Mouse (Mus musculus): ENCODE measurements around the gene Npl. TPM values are rescaled to one million over a fixed set of nuclear protein-coding genes. Genes with fewer than 3 reads are reported as not detected.

Gene Npl
- polyA plus RNA-seq, 1 experiment from 2014 or later: 5.3 TPM

- 37% methylated on average over 2 of the region's 2 CpGs for WGBS
- TF ChIP-seq CTCF (IDR thresholded peaks at IDR 0.05; ENCODE audit: low read depth) (no peak), EP300 (optimal IDR thresholded peaks at IDR 0.05) (no peak)
- no peaks in the 10 kb centered on the region for H3K4me1 ChIP-seq (replicated peaks; ENCODE audit: control insufficient read depth, insufficient read depth)
- H3K4me2 ChIP-seq (replicated peaks; ENCODE audit: low read depth): peak overlapping the region; percentile 54
- DNase-seq (ENCODE audit: low spot score) (no peak), ATAC-seq (ENCODE audit: low FRiP score, low TSS enrichment) (no peak)
- no peaks in the 10 kb centered on the region for H3K9me3 ChIP-seq (ENCODE audit: control insufficient read depth, low read length)
- no peaks in the 10 kb centered on the region for H3K27me3 ChIP-seq (ENCODE audit: control insufficient read depth, insufficient read depth, low read length)
- H3K27ac ChIP-seq (replicated peaks): no peak overlapping the region
- peak overlapping the region; percentile 97; the same call in 1 of the 2 replicates for H3K4me3 ChIP-seq (ENCODE audit: low read depth, low read length)
- H3K9ac ChIP-seq (ENCODE audit: low read length): no peak overlapping the region
- H3K36me3 ChIP-seq (ENCODE audit: control insufficient read depth, insufficient read depth, low read length): peaks cover 6% of the 10 kb centered on the region
These were observed 64.5 kb downstream of the Npl start for GRCm38 (mm10) chr1:153485201-153485796.

- Histone ChIP-seq H3K36me3 (ENCODE audit: control insufficient read depth, insufficient read depth, low read length) (peaks cover 24% of the 10 kb centered on the region), H3K27me3 (ENCODE audit: control insufficient read depth, insufficient read depth, low read length) (no peaks in the 10 kb centered on the region), H3K27ac (replicated peaks) (no peak overlapping the region), H3K4me3 (ENCODE audit: low read depth, low read length) (no peak overlapping the region), H3K4me1 (replicated peaks; ENCODE audit: control insufficient read depth, insufficient read depth) (no peaks in the 10 kb centered on the region), H3K9ac (ENCODE audit: low read length) (no peak overlapping the region), H3K9me3 (ENCODE audit: control insufficient read depth, low read length) (no peaks in the 10 kb centered on the region), H3K4me2 (replicated peaks; ENCODE audit: low read depth) (no peak overlapping the region)
- TF ChIP-seq EP300 (optimal IDR thresholded peaks at IDR 0.05): no peak
- no peak for TF ChIP-seq CTCF (IDR thresholded peaks at IDR 0.05; ENCODE audit: low read depth)
- WGBS: 73% methylated on average over 1 of the region's 1 CpGs
- ATAC-seq (ENCODE audit: low FRiP score, low TSS enrichment) (no peak), DNase-seq (ENCODE audit: low spot score) (no peak)
These were observed 68.8 kb downstream of the Npl start for GRCm38 (mm10) chr1:153481025-153481412.

GRCm38 (mm10) chr1:153480386-153481024 is 69.3 kb downstream of the Npl start:
- Histone ChIP-seq H3K4me1 (replicated peaks; ENCODE audit: control insufficient read depth, insufficient read depth) (no peaks in the 10 kb centered on the region), H3K4me2 (replicated peaks; ENCODE audit: low read depth) (no peak overlapping the region), H3K36me3 (ENCODE audit: control insufficient read depth, insufficient read depth, low read length) (peaks cover 24% of the 10 kb centered on the region), H3K27ac (replicated peaks) (no peak overlapping the region), H3K9me3 (ENCODE audit: control insufficient read depth, low read length) (no peaks in the 10 kb centered on the region), H3K4me3 (ENCODE audit: low read depth, low read length) (no peak overlapping the region), H3K9ac (ENCODE audit: low read length) (no peak overlapping the region), H3K27me3 (ENCODE audit: control insufficient read depth, insufficient read depth, low read length) (no peaks in the 10 kb centered on the region)
- TF ChIP-seq CTCF (IDR thresholded peaks at IDR 0.05; ENCODE audit: low read depth) (peak; percentile 86), EP300 (optimal IDR thresholded peaks at IDR 0.05) (no peak)
- DNase-seq (ENCODE audit: low spot score) (peak; percentile 79), ATAC-seq (ENCODE audit: low FRiP score, low TSS enrichment) (no peak)
- 43% methylated on average over 1 of the region's 1 CpGs for WGBS

GRCm38 (mm10) chr1:153479296-153479695 is 70.5 kb downstream of the Npl start:
- Histone ChIP-seq H3K36me3 (ENCODE audit: control insufficient read depth, insufficient read depth, low read length) (peaks cover 24% of the 10 kb centered on the region), H3K4me1 (replicated peaks; ENCODE audit: control insufficient read depth, insufficient read depth) (no peaks in the 10 kb centered on the region), H3K27me3 (ENCODE audit: control insufficient read depth, insufficient read depth, low read length) (no peaks in the 10 kb centered on the region), H3K4me2 (replicated peaks; ENCODE audit: low read depth) (no peak overlapping the region), H3K9me3 (ENCODE audit: control insufficient read depth, low read length) (no peaks in the 10 kb centered on the region), H3K27ac (replicated peaks) (no peak overlapping the region), H3K9ac (ENCODE audit: low read length) (no peak overlapping the region), H3K4me3 (ENCODE audit: low read depth, low read length) (no peak overlapping the region)
- ATAC-seq (ENCODE audit: low FRiP score, low TSS enrichment) (no peak), DNase-seq (ENCODE audit: low spot score) (no peak)
- TF ChIP-seq CTCF (IDR thresholded peaks at IDR 0.05; ENCODE audit: low read depth) (no peak), EP300 (optimal IDR thresholded peaks at IDR 0.05) (no peak)
- WGBS: 86% methylated on average over 1 of the region's 1 CpGs

- H3K9me3 ChIP-seq (ENCODE audit: control insufficient read depth, low read length): no peaks in the 10 kb centered on the region
- ATAC-seq (ENCODE audit: low FRiP score, low TSS enrichment): no peak
- H3K36me3 ChIP-seq (ENCODE audit: control insufficient read depth, insufficient read depth, low read length): peaks cover 28% of the 10 kb centered on the region
- WGBS: 81% methylated on average over 1 of the region's 1 CpGs
- no peaks in the 10 kb centered on the region for H3K4me1 ChIP-seq (replicated peaks; ENCODE audit: control insufficient read depth, insufficient read depth)
- H3K4me2 ChIP-seq (replicated peaks; ENCODE audit: low read depth): no peak overlapping the region
- H3K27ac ChIP-seq (replicated peaks): no peak overlapping the region
- no peak for DNase-seq (ENCODE audit: low spot score)
- no peak overlapping the region for H3K9ac ChIP-seq (ENCODE audit: low read length)
- H3K27me3 ChIP-seq (ENCODE audit: control insufficient read depth, insufficient read depth, low read length): no peaks in the 10 kb centered on the region
- H3K4me3 ChIP-seq (ENCODE audit: low read depth, low read length): no peak overlapping the region
- TF ChIP-seq EP300 (optimal IDR thresholded peaks at IDR 0.05): no peak
- no peak for TF ChIP-seq CTCF (IDR thresholded peaks at IDR 0.05; ENCODE audit: low read depth)
These were observed 88.0 kb downstream of the Npl start for GRCm38 (mm10) chr1:153461796-153462195.

- peaks cover 21% of the 10 kb centered on the region for H3K36me3 ChIP-seq (ENCODE audit: control insufficient read depth, insufficient read depth, low read length)
- TF ChIP-seq EP300 (optimal IDR thresholded peaks at IDR 0.05) (no peak), CTCF (IDR thresholded peaks at IDR 0.05; ENCODE audit: low read depth) (no peak)
- no peak for ATAC-seq (ENCODE audit: low FRiP score, low TSS enrichment)
- no peaks in the 10 kb centered on the region for H3K4me1 ChIP-seq (replicated peaks; ENCODE audit: control insufficient read depth, insufficient read depth)
- H3K9me3 ChIP-seq (ENCODE audit: control insufficient read depth, low read length): no peaks in the 10 kb centered on the region
- WGBS: 89% methylated on average over 5 of the region's 5 CpGs
- no peak for DNase-seq (ENCODE audit: low spot score)
- H3K27me3 ChIP-seq (ENCODE audit: control insufficient read depth, insufficient read depth, low read length): no peaks in the 10 kb centered on the region
- no peak overlapping the region for H3K9ac ChIP-seq (ENCODE audit: low read length)
- no peak overlapping the region for H3K4me3 ChIP-seq (ENCODE audit: low read depth, low read length)
- H3K4me2 ChIP-seq (replicated peaks; ENCODE audit: low read depth): no peak overlapping the region
- no peak overlapping the region for H3K27ac ChIP-seq (replicated peaks)
These were observed 93.7 kb downstream of the Npl start for GRCm38 (mm10) chr1:153456137-153456536.
